Mouse (Mus musculus) midbrain, embryonic 16.5 days (tissue): ENCODE results near the gene Ppig. TPM values are rescaled to one million over a fixed set of nuclear protein-coding genes. Genes with fewer than 3 reads are reported as not detected.

Experiments
- ATAC-seq: fragments of 200-750 bp; cut with Nextera tagmentation; 2 replicates; pipeline ENCODE4 v1.8.0; 2017; ENCODE audit warnings: moderate TSS enrichment
- H3K27ac ChIP-seq: fragments of 300-500 bp; sonication (generic); 2 replicates; pipeline ENCODE4 v1.5.1; 2014; ENCODE audit warnings: mild to moderate bottlenecking, low read length, mixed read lengths
- H3K27me3 ChIP-seq: fragments of 300-500 bp; sonication (generic); 2 replicates; pipeline ENCODE4 v1.6.1; 2014; ENCODE audit warnings: low read depth, low read length, mixed read lengths; ENCODE audit not compliant: control insufficient read depth, insufficient read depth
- H3K36me3 ChIP-seq: fragments of 300-500 bp; sonication (generic); 2 replicates; pipeline ENCODE4 v1.6.1; 2014; ENCODE audit warnings: mild to moderate bottlenecking, low read length, moderate library complexity, mixed read lengths; ENCODE audit not compliant: control insufficient read depth, insufficient read depth
- H3K4me1 ChIP-seq: fragments of 300-500 bp; sonication (generic); 2 replicates; pipeline ENCODE4 v1.6.1; 2014; ENCODE audit warnings: mild to moderate bottlenecking, low read length, mixed read lengths; ENCODE audit not compliant: control insufficient read depth, insufficient read depth
- H3K4me2 ChIP-seq: fragments of 300-500 bp; sonication (generic); 2 replicates; pipeline ENCODE4 v1.6.1; 2014; ENCODE audit warnings: mild to moderate bottlenecking, low read length, mixed read lengths
- H3K4me3 ChIP-seq: fragments of 300-500 bp; sonication (generic); 2 replicates; pipeline ENCODE4 v1.5.1; 2014; ENCODE audit warnings: low read depth, mild to moderate bottlenecking, low read length, moderate library complexity, mixed read lengths
- H3K9ac ChIP-seq: fragments of 300-500 bp; sonication (generic); 2 replicates; pipeline ENCODE4 v1.6.1; 2014; ENCODE audit warnings: low read depth, low read length, mixed read lengths
- H3K9me3 ChIP-seq: fragments of 300-500 bp; sonication (generic); replicated peaks from 2 replicates; pipeline ENCODE4 v1.6.1; 2014; ENCODE audit warnings: mild to moderate bottlenecking, low read length, mixed read lengths; ENCODE audit not compliant: control insufficient read depth, poor library complexity, severe bottlenecking
- WGBS: fragments of 180-500 bp; shearing (Covaris S2); extraction: QIAGEN DNeasy Blood & Tissue Kit; methylation state at CpG from one replicate; pipeline ENCODE4 v1.1.7; 2014; 5-methylcytosine and 5-hydroxymethylcytosine counted together
- polyA plus RNA-seq: library from polyadenylated mRNA; unstranded; fragments of >200 nt; fragmentation: Nextera tagmentation; extraction: Ambion mirVana; gene quantifications from 2 replicates; pipeline ENCODE4 v1.2.1, GENCODE M21; 2015

The Ppig gene
- polyA plus RNA-seq, 1 experiment from 2014 or later = 135 TPM

GRCm38 (mm10) chr2:69690214-69690613 lies 32.1 kb upstream of the Ppig start:
- H3K4me1 ChIP-seq = no peaks in the 10 kb centered on the region
- H3K9me3 ChIP-seq = no peaks in the 10 kb centered on the region
- H3K4me2 ChIP-seq = no peak overlapping the region
- H3K9ac ChIP-seq = no peak overlapping the region
- H3K27ac ChIP-seq = no peak overlapping the region
- H3K4me3 ChIP-seq = no peak overlapping the region
- ATAC-seq = no peak
- peaks cover 48% of the 10 kb centered on the region for H3K36me3 ChIP-seq
- 91% methylated on average over 3 of the region's 3 CpGs for WGBS
- no peaks in the 10 kb centered on the region for H3K27me3 ChIP-seq

- ATAC-seq = no peak
- no peak overlapping the region for H3K4me2 ChIP-seq
- H3K4me3 ChIP-seq = no peak overlapping the region
- no peak overlapping the region for H3K9ac ChIP-seq
- no peaks in the 10 kb centered on the region for H3K4me1 ChIP-seq
- H3K27me3 ChIP-seq = no peaks in the 10 kb centered on the region
- no peaks in the 10 kb centered on the region for H3K9me3 ChIP-seq
- 81% methylated on average over 6 of the region's 6 CpGs for WGBS
- H3K27ac ChIP-seq = no peak overlapping the region
- peaks cover 48% of the 10 kb centered on the region for H3K36me3 ChIP-seq
Observed at GRCm38 (mm10) chr2:69690843-69691242, 31.5 kb upstream of the Ppig start.

- no peak overlapping the region for H3K27ac ChIP-seq
- H3K9me3 ChIP-seq = no peaks in the 10 kb centered on the region; the same call in 1 of the 2 replicates
- H3K4me2 ChIP-seq = no peak overlapping the region
- H3K9ac ChIP-seq = no peak overlapping the region
- H3K27me3 ChIP-seq = no peaks in the 10 kb centered on the region
- H3K4me1 ChIP-seq = no peaks in the 10 kb centered on the region
- H3K4me3 ChIP-seq = no peak overlapping the region
- 98% methylated on average over 11 of the region's 11 CpGs for WGBS
- H3K36me3 ChIP-seq = peaks cover 38% of the 10 kb centered on the region
- no peak for ATAC-seq
Observed at GRCm38 (mm10) chr2:69693501-69693900, 28.8 kb upstream of the Ppig start.

- no peaks in the 10 kb centered on the region for H3K27me3 ChIP-seq
- H3K9ac ChIP-seq = no peak overlapping the region
- H3K27ac ChIP-seq = no peak overlapping the region
- no peak overlapping the region for H3K4me3 ChIP-seq
- peaks cover 2% of the 10 kb centered on the region; the same call in 1 of the 2 replicates for H3K9me3 ChIP-seq
- no peak for ATAC-seq
- peaks cover 43% of the 10 kb centered on the region for H3K36me3 ChIP-seq
- H3K4me1 ChIP-seq = no peaks in the 10 kb centered on the region
- WGBS = 96% methylated on average over 8 of the region's 8 CpGs
- no peak overlapping the region for H3K4me2 ChIP-seq
Observed at GRCm38 (mm10) chr2:69700446-69700845, 21.9 kb upstream of the Ppig start.

- H3K4me3 ChIP-seq = no peak overlapping the region
Observed at GRCm38 (mm10) chr2:69712171-69712570, 10.2 kb upstream of the Ppig start.

GRCm38 (mm10) chr2:69712981-69713625 lies 9.2 kb upstream of the Ppig start, which contains the start of gene Fastkd1:
TSS of gene Fastkd1 (minus strand) at chr2:69713516.
- WGBS = under 1% methylated on average over 39 of the region's 39 CpGs
- H3K4me1 ChIP-seq = peaks cover 11% of the 10 kb centered on the region
- no peaks in the 10 kb centered on the region for H3K27me3 ChIP-seq
- H3K4me3 ChIP-seq = peak within 1 kb of the TSS; percentile 73
- peak within 1 kb of the TSS; percentile 78 for H3K4me2 ChIP-seq
- H3K36me3 ChIP-seq = no peaks in the 10 kb centered on the region
- peak; percentile 100 for ATAC-seq
- peak within 1 kb of the TSS; percentile 75 for H3K27ac ChIP-seq
- H3K9me3 ChIP-seq = no peaks in the 10 kb centered on the region
- peak within 1 kb of the TSS; percentile 80 for H3K9ac ChIP-seq

More at GRCm38 (mm10) chr2:69712171-69712570, 10.2 kb upstream of the Ppig start:
- ATAC-seq = no peak
- Histone ChIP-seq H3K27ac (no peak overlapping the region), H3K36me3 (peaks cover 2% of the 10 kb centered on the region), H3K27me3 (no peaks in the 10 kb centered on the region), H3K4me2 (peak overlapping the region; percentile 78; the same call in 1 of the 2 replicates), H3K9me3 (no peaks in the 10 kb centered on the region), H3K4me1 (peaks cover 11% of the 10 kb centered on the region), H3K9ac (no peak overlapping the region)
- 91% methylated on average over 14 of the region's 14 CpGs for WGBS

GRCm38 (mm10) chr2:69713626-69714014 lies 8.7 kb upstream of the Ppig start:
- Histone ChIP-seq H3K27ac (no peak overlapping the region), H3K9me3 (no peaks in the 10 kb centered on the region), H3K4me1 (peaks cover 11% of the 10 kb centered on the region), H3K4me2 (peak overlapping the region; percentile 78), H3K27me3 (no peaks in the 10 kb centered on the region), H3K4me3 (peak overlapping the region; percentile 73), H3K36me3 (no peaks in the 10 kb centered on the region), H3K9ac (no peak overlapping the region)
- ATAC-seq = peak; percentile 65
- WGBS = 29% methylated on average over 4 of the region's 4 CpGs

- no peaks in the 10 kb centered on the region for H3K36me3 ChIP-seq
- ATAC-seq = no peak
Observed at GRCm38 (mm10) chr2:69714126-69714525, 8.2 kb upstream of the Ppig start.

GRCm38 (mm10) chr2:69716483-69716882 lies 5.9 kb upstream of the Ppig start:
- WGBS = 84% methylated on average over 3 of the region's 3 CpGs
- H3K4me3 ChIP-seq = no peak overlapping the region
- H3K36me3 ChIP-seq = no peaks in the 10 kb centered on the region
- H3K9me3 ChIP-seq = no peaks in the 10 kb centered on the region
- no peaks in the 10 kb centered on the region for H3K27me3 ChIP-seq
- no peak overlapping the region for H3K9ac ChIP-seq
- H3K4me2 ChIP-seq = no peak overlapping the region
- peaks cover 9% of the 10 kb centered on the region for H3K4me1 ChIP-seq
- H3K27ac ChIP-seq = no peak overlapping the region
- ATAC-seq = no peak

More at GRCm38 (mm10) chr2:69714126-69714525, 8.2 kb upstream of the Ppig start:
- Histone ChIP-seq H3K27me3 (no peaks in the 10 kb centered on the region), H3K9me3 (no peaks in the 10 kb centered on the region), H3K27ac (no peak overlapping the region), H3K4me2 (no peak overlapping the region), H3K4me1 (peaks cover 11% of the 10 kb centered on the region), H3K4me3 (no peak overlapping the region), H3K9ac (no peak overlapping the region)
- 85% methylated on average over 5 of the region's 5 CpGs for WGBS
